Mouse (Mus musculus) left cerebral cortex, adult 11 months (tissue): Measurements from ENCODE around the gene Ciapin1.

Experiments
- DNase-seq: peaks from one replicate; pipeline ENCODE4 v3.0.0; 2022; ENCODE audit warnings: low spot score

Gene Ciapin1

DNA sequence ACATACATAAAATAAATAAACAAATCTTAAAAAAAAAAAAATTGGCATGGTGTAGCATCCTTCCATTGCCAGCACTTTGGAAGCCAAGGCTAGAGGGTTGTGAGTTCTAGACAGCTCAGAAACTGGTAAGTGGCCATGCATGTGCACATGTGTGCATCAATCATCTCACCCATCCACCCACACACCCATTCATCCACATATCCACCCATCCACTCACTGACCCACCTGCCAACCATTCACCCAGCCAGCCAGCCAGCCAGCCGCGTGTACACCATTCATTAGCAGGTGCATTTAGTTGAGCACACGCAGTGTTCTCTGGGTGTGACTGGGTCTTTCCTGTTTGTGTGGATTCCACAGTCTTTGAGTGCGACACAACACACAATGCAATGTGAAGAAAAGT, 32.3 kb downstream of the Ciapin1 start:
- DNase-seq: no peak

DNA sequence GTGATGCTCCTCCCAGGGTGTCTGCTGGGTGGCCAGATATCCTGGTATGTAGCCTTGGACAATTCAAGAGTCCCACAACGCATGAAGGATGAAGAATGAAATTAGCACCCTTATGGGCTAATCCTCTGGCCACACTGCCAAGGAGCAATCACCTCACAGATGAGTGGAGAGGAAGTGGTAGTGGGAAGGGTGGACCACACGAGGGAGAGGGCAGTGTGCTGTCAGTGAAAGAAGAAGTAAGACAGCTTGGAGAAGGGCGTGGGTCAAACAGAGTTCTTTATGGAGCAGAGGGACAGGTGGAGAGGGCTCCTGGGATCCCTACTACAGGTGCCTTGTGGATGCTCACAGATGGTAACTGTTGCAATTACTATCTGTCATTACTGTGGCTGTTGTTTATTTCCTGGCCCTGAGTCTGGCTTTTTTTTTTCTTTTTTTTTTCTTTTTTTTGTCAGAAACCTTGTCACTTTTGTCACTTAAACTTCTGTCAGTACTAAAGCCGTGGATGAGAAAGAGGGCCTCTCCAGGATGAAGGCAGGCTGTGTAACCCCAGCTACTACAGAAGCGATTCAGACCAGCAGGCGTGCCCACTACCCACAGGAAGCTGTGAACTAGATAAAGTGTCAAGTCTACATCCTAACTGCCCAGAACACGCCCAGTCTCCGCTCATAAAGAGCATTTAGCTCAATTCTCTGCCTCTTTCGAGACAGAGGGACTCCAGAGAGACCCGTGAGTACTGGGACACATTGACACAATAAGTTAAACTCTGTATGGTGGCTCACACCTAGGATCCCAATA, 33.4 kb downstream of the Ciapin1 start:
- DNase-seq: no peak

DNA sequence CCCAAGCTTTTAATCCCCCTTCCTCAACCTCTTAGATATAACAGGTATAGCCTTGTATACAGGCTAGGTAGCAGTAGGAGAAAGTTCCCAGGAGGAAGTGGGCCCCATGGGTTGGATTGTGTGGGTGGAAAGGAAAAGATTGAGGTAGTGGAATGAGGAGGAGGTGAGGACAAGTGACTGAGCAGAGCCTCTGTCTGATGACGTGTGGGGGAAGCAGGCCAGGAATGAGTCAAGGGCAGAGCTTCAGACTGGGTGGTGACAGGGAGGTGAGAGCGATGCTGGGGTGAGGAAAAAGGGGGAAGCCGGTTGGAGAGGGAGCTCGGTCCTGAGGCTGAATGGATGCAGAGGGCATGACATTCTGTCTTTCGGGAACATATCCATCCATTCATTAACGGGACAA, 34.6 kb downstream of the Ciapin1 start:
- no peak for DNase-seq

DNA sequence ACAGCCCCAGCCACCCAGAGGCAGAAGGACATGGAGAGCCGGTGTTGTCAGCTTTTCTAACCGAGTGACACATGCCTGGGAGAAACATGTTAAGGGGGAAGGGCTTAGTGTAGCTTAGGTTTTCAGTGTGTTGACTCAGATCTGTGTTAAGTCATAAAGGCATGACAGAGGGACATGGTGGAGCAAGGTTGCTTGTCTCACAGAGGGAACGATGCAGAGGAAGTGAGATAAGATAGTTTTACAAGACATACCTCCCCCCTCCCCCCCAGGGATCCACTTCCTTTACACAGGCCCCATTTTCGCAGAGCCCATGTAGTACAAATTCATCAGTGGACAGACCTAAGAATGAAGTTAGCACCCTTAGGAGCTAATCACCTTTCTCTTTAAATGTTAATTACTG, 35.8 kb downstream of the Ciapin1 start:
- no peak for DNase-seq

DNA sequence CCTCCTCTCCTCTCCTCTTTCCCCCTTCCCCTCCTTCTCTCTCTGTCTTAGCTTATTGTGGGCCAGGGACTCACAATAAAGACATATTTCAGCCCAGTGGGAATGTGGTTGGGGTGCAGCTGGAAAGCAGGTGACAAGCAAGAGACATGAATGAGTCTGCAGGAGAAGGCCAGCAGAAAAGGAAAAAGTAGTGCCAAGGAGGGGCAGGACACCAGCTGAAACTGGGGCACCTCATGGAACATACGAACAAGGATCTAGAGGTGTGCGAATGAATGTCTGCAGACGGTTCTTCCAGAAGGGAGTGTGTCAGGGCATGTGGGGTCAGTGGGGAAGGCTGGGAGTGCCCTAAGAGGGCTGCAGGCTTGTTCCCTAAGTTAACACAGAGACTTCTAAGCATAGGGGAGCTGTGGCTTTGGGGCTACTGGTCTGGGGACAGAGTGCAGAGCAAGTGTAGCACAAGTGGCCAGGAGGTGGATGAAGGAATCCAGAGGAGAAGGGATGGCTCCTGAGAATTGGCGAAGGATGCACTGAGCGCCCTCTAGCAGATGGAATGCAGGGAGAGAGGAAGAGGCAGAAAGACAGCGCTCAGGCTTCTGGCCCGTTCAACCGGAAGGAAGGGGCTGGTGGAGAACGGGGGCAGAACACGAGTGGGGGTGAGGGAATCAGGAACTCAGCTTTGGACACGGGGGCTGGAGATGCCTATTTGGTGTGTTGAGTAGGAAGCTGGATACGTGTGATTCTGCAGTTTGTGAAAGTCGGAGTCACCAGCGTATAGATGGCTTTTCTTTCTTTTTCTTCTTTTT, 36.7 kb downstream of the Ciapin1 start:
- DNase-seq: no peak

DNA sequence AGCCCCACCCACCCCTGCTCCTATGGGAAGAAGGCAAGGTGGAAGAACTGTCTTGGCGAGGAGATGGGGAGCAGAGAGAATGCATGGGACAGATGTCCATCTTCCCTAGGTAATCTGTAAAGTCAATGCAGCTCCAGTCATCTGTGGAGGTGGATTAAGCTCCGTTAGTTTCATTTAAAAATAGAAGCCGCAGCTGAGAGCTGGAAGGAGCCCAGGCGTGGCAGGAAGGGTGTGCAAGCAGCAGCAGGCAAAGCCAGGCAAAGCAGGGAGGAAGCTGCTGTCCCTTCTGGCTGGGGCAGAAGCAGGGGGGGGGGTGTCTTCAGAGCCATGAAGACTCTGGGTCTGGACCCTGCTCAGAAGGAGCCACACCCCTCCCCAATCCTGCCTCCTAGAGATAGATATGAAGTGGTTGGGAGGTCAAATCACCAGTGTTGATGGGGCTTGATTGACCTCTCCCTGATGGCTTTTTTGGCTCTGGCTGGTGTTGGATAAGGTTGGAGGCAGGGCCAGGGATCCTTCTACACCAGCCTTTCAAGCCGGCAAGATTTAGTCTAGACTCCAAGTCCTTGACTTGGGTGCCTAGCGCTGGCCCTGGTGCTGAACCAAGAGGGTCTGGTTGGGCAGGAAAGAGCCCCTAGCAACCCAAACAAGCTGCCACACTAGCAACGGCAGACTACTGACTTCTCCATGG, 37.7 kb downstream of the Ciapin1 start:
- DNase-seq: no peak

DNA sequence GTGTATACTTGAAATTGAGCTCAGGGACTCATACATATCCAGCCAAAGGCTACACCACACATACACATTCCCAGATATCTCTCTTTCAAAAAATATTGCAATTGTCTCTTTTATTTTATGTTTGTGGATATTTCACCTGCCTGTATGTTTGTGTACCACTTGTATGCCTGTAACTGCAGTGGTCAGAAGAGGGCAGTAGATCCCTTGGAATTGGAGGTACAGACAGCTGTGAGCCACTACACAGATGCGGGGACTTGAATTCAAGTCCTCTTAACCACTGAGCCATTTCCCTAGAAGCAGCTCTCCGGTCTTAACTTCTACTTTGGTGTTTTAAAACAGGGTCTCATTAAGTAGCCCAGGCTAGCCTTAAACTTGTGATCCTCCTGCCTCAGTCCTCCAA, 43.4 kb downstream of the Ciapin1 start:
- no peak for DNase-seq

DNA sequence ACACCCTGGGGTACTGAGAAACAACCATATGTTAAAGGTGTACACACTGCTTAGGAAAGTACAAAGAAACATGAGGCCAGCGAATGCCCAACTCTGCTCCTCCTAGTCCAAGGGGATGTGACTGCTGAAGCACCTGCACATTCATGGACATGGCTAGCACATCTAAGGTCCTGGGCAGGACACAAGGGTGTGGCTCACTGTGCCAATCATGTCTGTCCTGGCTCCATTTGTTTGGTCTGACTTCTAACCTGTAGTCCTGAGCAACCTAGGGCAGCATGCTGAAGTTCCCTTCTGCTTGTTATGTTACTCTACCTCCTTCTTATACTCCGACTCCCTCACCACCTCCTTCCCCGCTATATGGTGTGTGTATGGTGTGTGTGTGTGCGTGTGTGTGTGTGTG, 43.8 kb downstream of the Ciapin1 start:
- no peak for DNase-seq

DNA sequence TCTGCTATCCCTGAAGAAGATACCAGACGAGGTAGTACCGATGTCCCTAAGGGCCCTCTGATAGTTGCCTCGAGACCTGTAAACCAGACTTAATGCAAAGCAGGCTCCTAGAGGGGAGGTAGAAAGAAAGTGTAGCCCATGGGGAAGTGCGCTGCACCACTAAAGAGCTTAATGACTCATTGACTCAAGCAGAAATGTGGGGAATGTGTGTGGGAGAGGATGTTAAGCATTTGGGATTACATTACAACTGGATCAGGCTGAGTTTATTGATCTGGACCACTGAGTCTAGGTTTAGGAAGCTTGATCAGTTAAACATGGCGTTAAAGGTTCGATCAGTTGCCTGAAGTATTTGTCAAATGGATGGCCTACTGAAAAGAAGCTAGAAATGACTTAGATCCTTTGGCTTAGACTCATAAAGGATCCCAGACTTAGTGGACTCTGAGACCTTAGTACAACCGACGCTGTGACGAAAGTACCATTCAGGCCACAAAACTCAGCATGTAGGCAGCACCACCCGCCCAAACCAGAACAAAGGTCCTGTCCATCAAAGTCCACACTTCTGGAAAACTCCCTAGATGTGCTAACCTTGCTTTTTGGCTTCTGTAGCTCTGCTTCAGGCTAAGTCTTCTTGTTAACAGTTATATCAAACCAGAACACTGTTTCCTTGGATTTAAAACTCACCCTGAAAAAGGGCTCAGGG, 48.8 kb downstream of the Ciapin1 start:
- no peak for DNase-seq

DNA sequence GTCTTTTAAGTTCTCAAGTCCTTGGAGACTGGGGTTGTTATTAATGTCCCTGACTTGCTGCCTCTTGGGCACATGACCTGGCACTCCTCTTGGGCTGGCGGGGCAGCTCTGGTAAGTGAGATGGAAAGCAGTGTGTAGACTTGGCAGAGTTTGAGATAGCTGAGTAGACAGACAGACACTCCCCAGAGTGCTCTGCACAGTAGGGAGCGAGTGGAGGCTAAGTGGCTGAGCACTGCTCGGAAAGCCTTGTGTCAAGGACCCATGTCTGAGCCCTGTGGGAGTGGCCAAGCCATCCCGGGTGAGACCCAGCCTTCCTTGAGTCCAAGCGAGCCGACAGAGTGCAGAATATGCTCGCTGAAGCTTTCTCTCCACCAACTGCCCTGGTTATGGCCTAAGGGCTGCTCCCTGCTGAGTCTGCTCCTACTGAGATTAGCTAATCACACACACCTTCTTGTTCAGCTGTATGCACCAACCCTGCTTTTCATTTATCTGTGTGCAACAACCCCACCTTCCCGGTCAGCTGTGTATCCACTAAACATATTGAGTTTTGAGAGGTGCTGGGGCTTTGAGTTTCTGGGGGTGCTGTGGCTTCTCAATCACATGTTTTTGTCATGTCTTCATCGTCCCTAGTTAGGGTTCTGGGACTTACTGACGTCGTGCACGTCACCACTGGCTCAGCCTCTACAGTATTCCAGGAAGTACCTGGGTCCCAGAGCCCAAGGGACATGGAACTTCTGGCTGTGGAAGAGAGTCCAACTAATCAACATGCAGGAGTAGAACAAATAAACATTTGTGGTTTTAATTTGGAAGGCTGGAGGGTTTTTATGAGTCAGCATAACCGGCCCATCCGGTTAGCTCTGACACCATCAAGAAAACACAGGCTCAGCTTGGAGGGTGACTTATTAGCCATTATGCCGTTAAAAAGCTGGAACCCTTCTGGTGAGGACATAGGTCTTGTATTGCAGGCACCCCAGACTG, 50.3 kb downstream of the Ciapin1 start:
- DNase-seq: no peak

DNA sequence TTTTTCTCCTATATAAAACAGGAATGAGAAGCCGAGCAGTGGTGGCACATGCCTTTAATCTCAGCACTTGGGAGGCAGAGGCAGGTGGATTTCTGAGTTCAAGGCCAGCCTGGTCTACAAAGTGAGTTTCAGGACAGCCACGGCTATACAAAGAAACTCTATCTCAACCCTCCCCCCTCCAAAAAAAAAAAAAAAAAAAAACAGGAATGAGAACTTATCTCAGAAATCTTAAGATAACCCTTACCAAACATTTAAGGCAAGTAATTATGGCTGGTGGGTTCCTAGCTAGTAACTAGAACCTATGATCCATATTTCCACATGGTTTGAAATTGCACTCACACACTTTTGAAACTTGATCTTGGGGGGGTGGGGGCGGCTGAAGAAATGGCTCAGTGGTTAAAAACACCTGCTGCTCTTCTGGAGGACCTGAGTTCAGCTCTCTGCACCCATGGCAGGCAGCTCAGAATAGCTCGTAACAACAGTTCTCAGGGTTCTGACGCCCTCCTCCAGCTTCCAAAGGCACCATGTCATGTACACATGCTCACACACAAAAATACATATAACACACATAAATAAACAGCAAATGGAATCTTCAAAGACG, 52.1 kb downstream of the Ciapin1 start:
- no peak for DNase-seq

DNA sequence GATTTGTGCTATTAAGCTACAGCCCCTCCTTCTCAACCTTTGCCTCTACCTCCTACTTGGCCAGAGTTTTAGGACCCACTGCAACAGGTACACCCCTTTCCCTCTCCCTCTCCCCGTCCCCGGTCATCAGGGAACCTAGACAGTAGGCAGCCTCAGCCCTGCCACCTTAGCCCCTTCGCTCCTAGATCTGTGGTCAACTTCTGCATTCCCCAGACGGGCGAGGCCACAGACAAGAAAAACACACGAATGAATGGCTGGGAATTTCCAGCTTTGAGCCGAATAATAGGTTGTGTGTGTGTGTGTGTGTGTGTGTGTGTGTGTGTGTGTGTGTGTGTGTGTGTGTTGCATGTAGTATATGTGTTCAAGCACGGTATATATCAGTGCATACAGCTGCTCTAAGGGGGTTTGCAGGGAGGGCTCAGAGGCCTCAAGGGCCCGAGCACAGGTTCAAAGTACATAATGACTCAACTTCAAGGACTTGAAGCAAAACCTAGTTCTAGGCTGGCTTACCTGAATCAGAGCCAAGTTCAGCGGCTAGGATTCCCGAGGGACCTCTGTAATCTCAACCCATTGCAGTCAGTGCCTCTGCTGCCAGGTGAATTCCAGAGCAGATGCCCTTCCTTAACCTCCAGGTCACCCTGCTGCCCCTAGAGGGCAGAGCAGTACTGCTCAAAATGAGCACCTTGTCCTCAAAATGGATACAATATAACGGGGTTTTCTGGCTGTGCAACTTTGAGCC, 52.7 kb downstream of the Ciapin1 start:
- no peak for DNase-seq

DNA sequence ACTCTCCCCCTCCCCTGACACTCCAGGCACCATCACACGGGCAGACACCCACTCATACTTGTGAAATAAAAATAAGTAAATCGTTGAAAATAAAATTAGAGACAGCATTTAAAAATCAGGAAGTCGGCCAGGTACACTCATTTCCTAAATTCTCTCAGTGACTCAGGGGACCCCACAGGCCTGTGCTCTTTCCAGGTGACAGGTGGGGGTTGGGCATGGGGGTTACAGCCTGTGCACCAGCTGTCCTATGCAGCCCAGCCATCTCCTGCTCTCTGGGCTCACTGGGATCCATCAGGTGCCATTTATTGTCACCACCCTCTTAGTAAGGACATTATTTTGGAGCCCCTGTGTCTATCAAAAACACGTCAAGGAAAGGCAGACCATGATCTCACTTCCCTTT, 54.3 kb downstream of the Ciapin1 start:
- no peak for DNase-seq

DNA sequence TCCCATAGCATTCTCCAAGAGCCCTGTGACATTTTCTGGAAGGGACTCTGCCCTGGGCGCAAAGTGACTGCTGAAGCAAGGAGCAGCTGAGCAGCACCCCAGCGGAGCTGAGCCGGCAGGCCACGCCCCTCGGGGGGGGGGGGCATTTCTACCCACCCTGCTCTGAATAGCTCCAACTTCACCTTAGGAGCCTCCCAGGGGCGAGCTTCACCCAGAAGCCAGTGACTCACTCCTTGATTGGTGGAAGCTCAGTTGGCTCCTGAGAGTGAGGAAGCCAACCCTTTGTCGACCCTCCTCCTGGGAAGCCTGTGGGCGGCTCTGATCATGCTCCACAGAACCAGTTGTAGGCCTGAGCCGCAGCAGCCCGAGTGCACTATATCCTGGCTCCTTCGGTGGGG, 56.3 kb downstream of the Ciapin1 start:
- no peak for DNase-seq

DNA sequence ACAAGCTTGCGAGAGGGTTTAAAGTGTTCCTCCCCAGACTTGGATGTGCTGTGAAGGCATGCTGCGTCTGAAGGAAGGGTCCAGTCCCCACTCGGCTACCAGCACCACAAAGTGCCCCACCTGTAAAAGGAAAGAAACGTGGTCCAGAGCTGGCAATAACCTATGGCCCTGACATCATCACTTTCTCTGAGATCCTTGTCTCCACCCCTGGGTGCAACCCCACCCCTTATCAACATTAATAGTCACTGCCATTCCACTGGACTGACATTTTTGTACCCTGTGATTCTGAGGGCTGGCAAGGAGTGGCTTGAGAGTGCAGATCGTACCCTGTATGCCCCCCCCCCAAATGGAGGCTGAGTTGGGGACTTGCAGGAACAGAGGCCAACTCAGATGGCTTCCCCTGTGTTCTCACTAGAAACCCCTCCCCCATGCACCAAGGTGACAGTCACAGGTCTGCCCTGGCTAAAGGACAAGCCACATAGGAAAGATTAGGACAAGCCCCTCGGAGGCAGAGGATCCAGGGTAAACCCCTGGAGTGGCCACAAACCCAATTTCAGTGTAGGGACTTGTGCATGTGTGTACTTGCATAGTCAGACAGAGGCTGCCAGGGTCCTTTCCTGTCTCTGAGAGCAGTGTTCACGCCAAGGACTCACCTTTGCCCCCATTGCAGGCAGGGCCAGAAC, 56.9 kb downstream of the Ciapin1 start:
- no peak for DNase-seq

DNA sequence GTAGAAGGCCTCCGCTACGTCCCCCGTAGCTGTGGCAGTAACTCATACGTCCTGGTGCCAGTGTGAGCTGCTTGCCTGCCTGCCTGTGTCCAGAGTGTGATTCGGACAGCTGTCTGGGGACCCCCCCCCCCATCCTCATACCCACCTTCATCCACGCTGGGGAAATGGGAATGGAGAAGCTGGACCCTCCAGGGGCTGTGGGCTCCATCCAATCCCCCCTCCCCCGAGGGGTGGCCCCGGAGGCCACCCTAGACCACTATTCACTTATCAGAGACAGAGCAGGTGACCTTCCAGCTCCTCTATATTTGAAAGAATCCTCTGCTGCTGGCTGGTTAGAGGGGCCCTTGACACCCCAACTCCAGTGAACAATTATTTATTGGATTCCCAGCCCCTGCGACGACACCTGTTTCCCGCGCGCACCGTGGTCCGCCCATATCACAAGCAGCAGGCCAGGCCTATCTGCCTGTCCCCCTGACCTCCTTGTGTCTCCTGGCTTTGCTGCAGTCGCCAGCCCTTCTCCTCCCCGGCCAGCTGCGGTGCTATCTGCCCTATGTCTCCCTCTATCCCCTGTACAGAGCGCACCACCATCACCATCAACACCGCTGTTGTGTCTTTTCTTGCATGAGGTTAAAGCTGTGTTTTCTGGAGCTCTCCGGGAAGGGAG, 57.5 kb downstream of the Ciapin1 start:
- no peak for DNase-seq

DNA sequence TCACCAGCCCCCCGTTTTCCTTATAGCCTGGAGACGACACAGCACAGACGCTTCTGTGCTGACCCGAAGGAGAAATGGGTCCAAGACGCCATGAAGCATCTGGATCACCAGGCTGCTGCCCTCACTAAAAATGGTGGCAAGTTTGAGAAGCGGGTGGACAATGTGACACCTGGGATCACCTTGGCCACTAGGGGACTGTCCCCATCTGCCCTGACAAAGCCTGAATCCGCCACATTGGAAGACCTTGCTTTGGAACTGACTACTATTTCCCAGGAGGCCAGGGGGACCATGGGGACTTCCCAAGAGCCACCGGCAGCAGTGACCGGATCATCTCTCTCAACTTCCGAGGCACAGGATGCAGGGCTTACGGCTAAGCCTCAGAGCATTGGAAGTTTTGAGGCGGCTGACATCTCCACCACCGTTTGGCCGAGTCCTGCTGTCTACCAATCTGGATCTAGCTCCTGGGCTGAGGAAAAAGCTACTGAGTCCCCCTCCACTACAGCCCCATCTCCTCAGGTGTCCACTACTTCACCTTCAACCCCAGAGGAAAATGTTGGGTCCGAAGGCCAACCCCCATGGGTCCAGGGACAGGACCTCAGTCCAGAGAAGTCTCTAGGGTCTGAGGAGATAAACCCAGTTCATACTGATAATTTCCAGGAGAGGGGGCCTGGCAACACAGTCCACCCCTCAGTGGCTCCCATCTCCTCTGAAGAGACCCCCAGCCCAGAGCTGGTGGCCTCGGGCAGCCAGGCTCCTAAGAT, 58.4 kb downstream of the Ciapin1 start:
- DNase-seq: no peak

DNA sequence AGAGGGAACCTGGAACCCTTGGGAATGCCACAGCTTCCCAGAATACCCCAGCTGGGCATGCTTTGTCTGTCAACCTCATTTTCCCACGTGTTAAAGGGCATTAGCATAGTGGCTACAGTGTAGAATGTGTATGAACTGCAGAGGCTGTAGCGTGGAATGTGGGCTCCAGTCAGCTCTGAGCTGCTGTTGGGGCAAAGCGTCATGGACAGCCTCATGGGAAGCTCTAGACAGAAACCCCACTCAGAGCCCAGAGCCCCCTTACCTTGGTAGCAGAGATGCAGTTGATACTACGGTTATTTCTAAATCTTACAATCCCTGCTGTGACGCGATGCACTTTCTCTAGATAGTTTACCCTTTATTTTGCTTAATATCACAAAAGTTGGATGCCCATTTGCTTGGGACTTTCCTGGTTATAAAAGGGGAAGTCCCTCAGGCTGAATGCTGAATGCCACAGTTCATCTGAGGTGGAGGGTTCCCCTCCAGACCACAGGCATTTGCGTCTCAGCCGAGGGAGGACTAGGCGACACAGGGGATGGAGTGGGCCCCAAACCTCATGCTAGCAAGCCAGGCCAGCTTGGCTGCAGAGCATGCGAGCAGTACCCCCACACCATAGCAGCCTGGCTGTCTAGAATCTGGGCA, 59.1 kb downstream of the Ciapin1 start:
- DNase-seq: no peak
